Mouse (Mus musculus) testis, adult 2 months (tissue): ENCODE results near the gene Me1. TPM values are rescaled to one million over a fixed set of nuclear protein-coding genes. Genes with fewer than 3 reads are reported as not detected.

Experiments used
- H3K27ac ChIP-seq: fragments of 200-500 bp; 2 replicates; pipeline ENCODE4 v1.5.1; 2012; ENCODE audit warnings: low read depth, low read length; ENCODE audit not compliant: control insufficient read depth, insufficient read depth
- H3K27me3 ChIP-seq: fragments of 200-500 bp; 2 replicates; pipeline ENCODE4 v1.6.1; 2012; ENCODE audit warnings: mild to moderate bottlenecking, low read length, moderate library complexity; ENCODE audit not compliant: control insufficient read depth, insufficient read depth
- H3K36me3 ChIP-seq: fragments of 200-500 bp; 2 replicates; pipeline ENCODE4 v1.6.1; 2012; ENCODE audit warnings: mild to moderate bottlenecking, low read length; ENCODE audit not compliant: control insufficient read depth, insufficient read depth
- H3K4me1 ChIP-seq: fragments of 200-500 bp; 2 replicates; pipeline ENCODE4 v1.6.1; 2012; ENCODE audit warnings: low read length; ENCODE audit not compliant: control insufficient read depth, insufficient read depth
- H3K4me3 ChIP-seq: fragments of 200-500 bp; 2 replicates; pipeline ENCODE4 v1.5.1; 2012; ENCODE audit warnings: low read depth, mild to moderate bottlenecking, low read length, moderate library complexity, mixed read lengths; ENCODE audit not compliant: control insufficient read depth
- CTCF ChIP-seq: fragments of 200-500 bp; IDR thresholded peaks from 2 replicates; pipeline ENCODE4 v1.5.1; 2012; ENCODE audit warnings: low read depth, mild to moderate bottlenecking, inconsistent platforms, low read length, moderate library complexity; ENCODE audit not compliant: control insufficient read depth, insufficient read depth, insufficient replicate concordance
- POLR2A ChIP-seq: fragments of 200-500 bp; IDR thresholded peaks from 2 replicates; pipeline ENCODE4 v1.6.1; 2012; ENCODE audit warnings: low read depth, mild to moderate bottlenecking, inconsistent platforms, low read length, moderate library complexity; ENCODE audit not compliant: control insufficient read depth
- polyA plus RNA-seq: library from polyadenylated mRNA; depleted of rRNA; stranded (reverse); fragments of >200 nt; gene quantifications from 2 replicates; pipeline ENCODE4 v1.2.3, GENCODE M21; 2012

Me1 gene
- polyA plus RNA-seq, 1 experiment: 144 TPM

DNA sequence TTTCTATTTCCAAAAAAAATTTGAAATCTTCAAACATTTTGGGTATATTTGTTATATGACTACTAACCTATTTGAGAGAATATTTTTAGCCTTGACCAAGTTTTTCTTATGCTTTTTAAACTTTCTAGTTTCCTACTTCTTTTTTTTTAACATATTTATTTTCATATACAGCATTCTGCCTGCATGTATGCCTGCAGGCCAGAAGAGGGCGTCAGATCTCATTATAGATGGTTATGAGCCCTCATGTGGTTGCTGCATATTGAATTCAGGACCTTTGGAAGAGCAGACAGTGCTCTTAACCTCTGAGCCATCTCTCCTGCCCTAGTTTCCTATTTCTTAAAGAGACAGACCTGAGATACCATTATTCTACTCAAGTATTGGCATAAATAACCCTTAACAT lies 48.9 kb downstream of the Me1 start:
- Histone ChIP-seq H3K4me1 (no peaks in the 10 kb centered on the region), H3K4me3 (no peak overlapping the region), H3K27me3 (no peaks in the 10 kb centered on the region), H3K27ac (no peak overlapping the region), H3K36me3 (no peaks in the 10 kb centered on the region)
- TF ChIP-seq POLR2A (no peak), CTCF (no peak)

- no peaks in the 10 kb centered on the region for H3K4me1 ChIP-seq
- H3K27ac ChIP-seq: no peak overlapping the region
- no peak overlapping the region for H3K4me3 ChIP-seq
- no peaks in the 10 kb centered on the region for H3K27me3 ChIP-seq
- no peaks in the 10 kb centered on the region for H3K36me3 ChIP-seq
- TF ChIP-seq CTCF (no peak), POLR2A (no peak)
Observed at GRCm38 (mm10) chr9:86643497-86643896, 52.3 kb downstream of the Me1 start.

GRCm38 (mm10) chr9:86638771-86639170 lies 57.0 kb downstream of the Me1 start:
- no peaks in the 10 kb centered on the region for H3K36me3 ChIP-seq
- H3K4me3 ChIP-seq: no peak overlapping the region

DNA sequence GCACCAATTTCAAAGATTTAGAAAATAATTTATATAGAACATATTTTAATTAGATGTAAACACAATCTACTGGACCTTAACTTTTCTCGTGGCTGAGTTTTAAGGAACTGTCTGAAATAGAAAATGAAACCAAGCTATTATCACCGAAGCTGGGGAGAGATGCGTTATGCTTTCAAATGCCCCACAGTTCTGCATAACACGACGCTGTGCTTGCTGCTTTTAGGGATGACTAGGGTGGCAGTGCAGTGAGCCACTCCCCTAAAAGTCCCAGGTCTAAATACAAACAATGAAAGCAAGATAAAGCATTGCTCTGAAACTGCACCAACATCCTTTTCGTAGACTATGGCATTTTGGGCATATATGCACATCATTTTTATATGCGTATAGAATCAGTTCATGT lies 64.6 kb downstream of the Me1 start:
- no peak overlapping the region for H3K4me3 ChIP-seq
- H3K27ac ChIP-seq: no peak overlapping the region
- TF ChIP-seq CTCF (no peak), POLR2A (no peak)

More at GRCm38 (mm10) chr9:86638771-86639170, 57.0 kb downstream of the Me1 start:
- H3K4me1 ChIP-seq: no peaks in the 10 kb centered on the region
- no peaks in the 10 kb centered on the region for H3K27me3 ChIP-seq
- TF ChIP-seq CTCF (no peak), POLR2A (no peak)
- no peak overlapping the region for H3K27ac ChIP-seq

GRCm38 (mm10) chr9:86630352-86630931 lies 65.3 kb downstream of the Me1 start:
- TF ChIP-seq POLR2A: no peak
- TF ChIP-seq CTCF: no peak

More for the DNA sequence above, 64.6 kb downstream of the Me1 start:
- Histone ChIP-seq H3K36me3 (no peaks in the 10 kb centered on the region), H3K27me3 (no peaks in the 10 kb centered on the region), H3K4me1 (no peaks in the 10 kb centered on the region)

DNA sequence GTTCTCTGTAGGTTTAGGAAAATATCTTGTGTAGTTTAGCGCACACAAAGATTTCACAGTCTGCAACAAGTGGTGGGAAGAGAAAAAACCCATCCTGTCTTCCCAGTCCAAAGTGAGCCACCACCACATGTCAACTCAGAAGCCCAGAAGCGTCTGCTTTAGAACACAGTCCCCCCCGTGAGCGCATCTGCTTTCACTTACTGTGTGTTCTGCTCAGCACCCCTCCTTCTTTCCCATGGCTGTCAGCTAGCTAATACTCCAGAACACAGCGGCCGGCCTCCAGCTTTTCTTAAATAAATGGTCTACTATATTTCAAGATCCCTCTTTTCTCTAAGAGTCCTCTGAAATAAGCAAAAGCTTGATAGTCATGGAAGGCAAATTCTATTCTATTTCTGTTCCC lies 66.4 kb downstream of the Me1 start:
- no peak for TF ChIP-seq CTCF
- TF ChIP-seq POLR2A: no peak

More at GRCm38 (mm10) chr9:86630352-86630931, 65.3 kb downstream of the Me1 start:
- Histone ChIP-seq H3K36me3 (no peaks in the 10 kb centered on the region), H3K4me1 (no peaks in the 10 kb centered on the region), H3K4me3 (no peak overlapping the region), H3K27me3 (no peaks in the 10 kb centered on the region), H3K27ac (0 out of 2 replicates have a peak overlapping the region, but pooled peaks have one; percentile 25)

DNA sequence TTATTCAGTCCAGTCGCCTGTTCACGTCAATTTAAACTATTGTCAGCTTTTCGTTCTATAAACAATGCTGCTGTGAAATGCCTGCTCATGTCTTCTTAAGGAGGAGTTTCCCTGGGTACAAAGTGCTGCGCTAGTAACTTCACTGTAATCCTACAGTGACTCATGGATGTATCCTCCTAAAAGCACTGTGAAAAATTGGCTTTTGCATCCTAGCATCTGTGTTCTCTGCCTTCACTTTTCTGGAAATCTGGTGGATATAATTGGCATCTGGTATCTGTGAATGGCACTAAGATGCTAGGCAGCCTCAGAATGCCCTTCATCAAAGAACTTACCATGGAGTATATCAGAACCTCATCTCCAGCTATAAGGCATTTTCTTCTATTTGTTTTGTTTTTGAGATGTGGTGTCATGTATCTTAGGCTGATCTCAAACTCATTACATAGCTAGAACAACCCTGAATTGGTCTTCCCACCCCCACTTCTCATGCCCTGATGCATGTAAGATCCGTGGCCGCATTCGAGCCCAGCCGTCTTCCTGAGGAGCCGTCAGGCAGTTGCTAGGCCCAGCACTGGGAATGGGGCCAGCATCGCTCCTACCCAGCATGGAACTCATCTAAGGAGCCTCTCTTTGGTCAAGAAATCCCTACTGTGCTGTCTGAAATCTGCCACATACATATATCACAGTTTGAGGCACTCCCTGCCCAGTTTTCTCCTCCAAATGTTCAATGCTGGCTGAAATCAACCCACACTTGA lies 67.8 kb downstream of the Me1 start:
- TF ChIP-seq CTCF (no peak), POLR2A (no peak)
- Histone ChIP-seq H3K27me3 (no peaks in the 10 kb centered on the region), H3K27ac (no peak overlapping the region), H3K36me3 (no peaks in the 10 kb centered on the region; the same call in 1 of the 2 replicates), H3K4me1 (no peaks in the 10 kb centered on the region), H3K4me3 (no peak overlapping the region)

More for the DNA sequence above, 66.4 kb downstream of the Me1 start:
- H3K4me1 ChIP-seq: no peaks in the 10 kb centered on the region
- H3K27me3 ChIP-seq: no peaks in the 10 kb centered on the region
- no peak overlapping the region for H3K27ac ChIP-seq
- no peak overlapping the region for H3K4me3 ChIP-seq
- no peaks in the 10 kb centered on the region for H3K36me3 ChIP-seq
